Mouse (Mus musculus) urinary bladder, postnatal 36 days (tissue): ENCODE results near the gene Olfr1186.
"Not testable (repeated sequence)": the region's sequence is repeated elsewhere in the genome, so short reads cannot be mapped to it uniquely, and the experiment has no call there.

Experiments used
- DNase-seq, 2 experiments: peaks; one replicate each; pipeline ENCODE4 v3.0.0; 2022; ENCODE audit warnings: low spot score in 2 of 2, mixed read lengths in 1 of 2

Gene Olfr1186

DNA sequence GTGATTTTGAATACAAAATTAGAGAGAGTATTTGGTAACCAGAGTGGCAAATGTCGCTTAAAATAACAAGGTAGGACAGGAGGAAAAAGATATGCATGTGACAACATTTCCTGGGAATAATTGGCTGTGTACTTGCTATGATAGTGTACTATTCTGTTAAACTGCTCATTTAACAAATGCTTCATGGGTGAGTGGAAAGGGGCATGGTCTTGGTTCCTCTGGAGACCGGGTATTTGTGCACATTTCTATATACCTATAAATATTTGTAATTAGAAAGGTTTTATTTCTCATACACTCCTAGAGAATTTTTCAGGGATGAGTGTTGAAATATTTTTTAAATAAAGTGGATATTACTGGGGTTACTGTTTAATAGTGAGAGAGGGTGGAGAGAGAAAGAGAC is at the start of gene Olfr1186:
Olfr1186 (plus strand) TSS at position 301 of the 400 bp plus-strand sequence.
- no peak for DNase-seq

DNA sequence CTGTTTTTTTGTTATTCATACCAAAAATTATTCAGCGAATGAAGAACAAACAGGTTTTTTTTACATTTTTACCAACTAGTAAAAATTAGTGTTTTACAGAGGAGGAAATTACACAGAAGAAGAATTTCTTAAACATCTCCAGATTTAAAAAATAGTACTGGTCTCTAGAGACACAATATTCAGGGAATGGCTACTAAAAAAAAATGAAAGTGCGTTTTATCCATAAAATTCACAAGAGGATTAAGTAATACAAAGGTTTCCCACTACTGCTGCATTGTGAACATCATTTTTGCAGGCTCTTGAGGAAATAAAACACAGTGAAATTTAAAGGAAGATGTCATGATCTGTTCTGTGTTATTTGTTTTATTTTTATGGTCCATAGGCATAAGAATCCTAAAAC is 35.1 kb upstream of the Olfr1186 start, which contains the start of gene Olfr1184:
Olfr1184 (plus strand) TSS at position 301 of the 400 bp plus-strand sequence.
- no peak for DNase-seq

DNA sequence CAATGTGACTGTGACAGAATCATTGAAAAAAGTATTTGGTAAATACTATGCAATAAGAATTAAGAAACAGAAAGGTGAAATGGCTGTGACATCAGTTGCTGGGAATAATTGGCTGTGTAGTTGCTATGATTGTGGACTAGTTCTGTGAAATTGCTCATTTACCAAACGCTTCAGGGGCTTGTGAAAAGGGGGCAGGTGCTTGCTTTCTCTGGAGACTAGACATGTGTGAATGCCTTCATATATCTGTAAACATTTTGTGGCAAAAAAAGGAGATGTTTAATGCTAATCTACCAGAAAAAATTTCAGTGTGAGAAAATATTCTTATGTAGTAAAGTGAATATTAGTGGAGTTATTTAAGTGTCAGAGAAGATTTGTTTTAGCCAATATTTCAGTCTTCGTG is 25.3 kb upstream of the Olfr1186 start, which contains the start of gene Olfr1185-ps1:
Olfr1185-ps1 (plus strand) TSS at position 301 of the 400 bp plus-strand sequence.
- no peak for DNase-seq

DNA sequence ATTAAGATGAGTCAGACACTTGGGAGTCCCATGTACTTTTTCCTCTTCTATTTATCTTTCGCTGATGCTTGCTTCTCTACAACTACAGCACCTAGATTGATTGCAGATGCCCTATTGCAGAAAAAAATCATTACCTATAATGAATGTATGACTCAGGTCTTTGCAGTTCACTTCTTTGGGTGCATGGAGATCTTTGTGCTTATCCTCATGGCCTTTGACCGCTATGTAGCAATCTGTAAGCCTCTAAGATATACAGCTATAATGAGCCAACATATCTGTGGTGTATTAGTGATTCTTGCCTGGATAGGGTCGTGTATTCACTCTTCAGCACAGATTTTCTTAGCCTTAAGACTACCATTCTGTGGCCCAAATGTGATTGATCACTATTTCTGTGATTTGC is 7.4 kb downstream of the Olfr1186 start:
- no peak for DNase-seq

DNA sequence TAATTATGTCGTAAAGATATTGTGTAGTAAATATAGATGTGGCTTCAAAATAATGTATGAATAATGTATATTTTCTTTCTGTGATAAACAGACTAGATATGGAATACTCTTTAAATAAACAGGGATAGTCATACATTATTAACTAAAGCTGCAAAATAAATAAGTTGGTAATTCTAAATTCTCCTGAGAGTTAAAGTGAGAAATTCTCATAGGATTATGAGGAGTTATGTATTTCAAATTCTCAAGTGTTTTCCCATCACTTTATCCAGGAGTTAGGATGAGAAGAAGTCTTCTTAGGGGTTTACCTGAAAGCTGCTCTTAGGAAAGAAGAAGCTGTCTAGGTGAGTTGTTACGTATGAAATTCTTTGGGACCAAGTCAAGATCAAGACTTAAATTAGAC is 38.3 kb downstream of the Olfr1186 start, which contains the start of gene Olfr1188:
Olfr1188 (plus strand) TSS at position 301 of the 400 bp plus-strand sequence.
- DNase-seq: no peak

DNA sequence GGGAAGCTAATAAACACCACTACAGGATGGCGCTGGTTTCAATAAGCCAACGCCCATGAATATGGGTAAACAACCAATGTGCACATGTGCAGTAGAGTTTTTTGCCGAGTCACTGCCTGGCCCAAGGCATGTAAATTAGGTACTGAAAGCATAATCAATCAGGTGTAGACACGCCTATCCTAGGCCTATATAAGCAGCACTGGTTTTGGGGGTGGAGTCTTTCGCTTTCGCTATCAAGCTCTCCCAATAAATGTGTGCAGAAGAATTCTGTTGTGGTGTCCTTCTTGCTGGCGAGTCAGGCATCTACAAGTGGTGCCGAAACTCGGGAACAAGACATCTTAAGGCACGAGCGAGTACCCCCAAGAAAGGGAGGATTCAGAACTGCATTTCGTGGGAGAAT is 54.3 kb downstream of the Olfr1186 start:
- DNase-seq: not testable (repeated sequence)
